Mouse (Mus musculus): ENCODE data around the gene Sbno2. TPM values are rescaled to one million over a fixed set of nuclear protein-coding genes. Genes with fewer than 3 reads are reported as not detected.

Sbno2 gene
- polyA plus RNA-seq, 1 experiment: 67.2 TPM

DNA sequence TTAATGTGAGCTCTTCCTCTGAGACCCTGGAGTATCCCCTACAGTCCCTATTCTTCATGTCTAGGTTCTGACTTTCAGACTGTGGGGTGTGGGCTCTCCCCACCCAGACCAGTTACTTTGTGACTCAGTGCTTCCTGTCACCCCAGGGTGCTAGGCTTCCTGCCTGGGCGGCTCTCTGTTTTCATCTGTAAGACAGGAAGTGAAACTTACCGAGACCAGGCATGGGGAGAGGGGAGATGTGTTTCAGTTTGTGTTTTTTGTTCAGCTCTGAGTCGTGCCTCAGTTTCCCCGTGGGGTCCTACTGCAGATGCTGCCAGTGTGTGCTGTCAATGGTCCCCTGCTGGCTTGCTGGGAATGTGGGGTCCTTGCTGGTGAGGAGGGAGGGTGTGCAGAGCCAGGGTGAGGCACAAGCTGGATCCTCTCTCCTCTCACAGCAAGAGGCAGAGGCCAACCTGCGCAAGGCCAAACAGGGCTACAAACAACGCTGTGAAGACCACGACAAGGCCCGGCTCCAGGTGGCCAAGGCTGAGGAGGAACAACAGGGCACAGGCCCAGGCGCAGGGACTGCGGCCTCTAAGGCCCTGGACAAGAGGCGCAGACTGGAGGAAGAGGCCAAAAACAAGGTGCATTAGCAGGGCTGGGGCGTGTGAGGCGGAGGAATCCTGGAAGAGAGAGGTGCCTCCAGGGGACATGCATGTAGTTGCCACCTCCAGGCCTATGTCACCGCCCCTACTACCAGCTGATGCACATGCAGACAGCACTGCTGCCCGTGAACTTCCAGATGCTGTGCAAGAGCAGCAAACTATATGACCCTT lies 80.9 kb downstream of the Sbno2 start:
- no peak for DNase-seq (ENCODE audit: low read depth, low spot score)
- 74% methylated on average over 15 of the region's 15 CpGs for WGBS

DNA sequence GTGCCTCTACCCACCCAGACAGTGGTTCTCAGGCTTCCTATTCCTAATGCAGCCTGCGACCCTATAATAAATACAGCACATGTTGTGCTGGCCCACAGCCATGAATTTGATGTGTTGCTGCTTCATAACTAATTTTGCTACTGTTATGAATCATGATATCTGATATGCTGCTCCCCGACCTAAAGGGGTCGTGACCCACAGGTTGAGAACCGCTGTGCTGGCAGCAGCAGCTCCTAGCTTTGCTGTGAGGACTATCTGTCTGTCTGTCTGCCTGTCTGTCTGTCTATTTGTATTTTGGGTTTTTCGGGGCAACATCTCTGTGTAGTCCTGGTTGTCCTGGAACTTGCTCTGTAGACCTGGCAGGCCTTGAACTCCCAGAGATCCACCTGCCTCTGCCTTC lies 81.6 kb downstream of the Sbno2 start:
- WGBS: 47% methylated on average over 5 of the region's 5 CpGs
- no peak for DNase-seq (ENCODE audit: low read depth, low spot score)

DNA sequence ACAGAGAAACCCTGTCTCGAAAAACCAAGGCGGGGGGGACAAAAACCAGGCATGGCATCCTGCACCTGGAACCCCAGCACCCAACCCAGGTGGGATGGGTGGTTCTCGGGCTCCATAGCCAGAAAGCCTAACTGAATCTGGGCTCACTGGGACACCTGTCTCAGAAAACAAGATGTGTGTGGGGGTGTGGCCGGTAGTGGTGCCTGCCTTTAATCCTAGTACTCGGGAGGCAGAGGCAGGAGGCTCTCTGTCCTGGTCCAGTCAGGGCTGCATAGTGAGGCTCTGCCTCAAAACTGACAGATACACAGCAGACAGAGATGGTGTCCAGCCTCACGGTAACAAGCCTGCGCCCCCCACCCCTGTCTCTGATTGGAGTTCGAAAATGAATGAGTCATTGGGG lies 82.6 kb downstream of the Sbno2 start:
- DNase-seq (ENCODE audit: low read depth, low spot score): no peak
- WGBS: 88% methylated on average over 8 of the region's 8 CpGs

DNA sequence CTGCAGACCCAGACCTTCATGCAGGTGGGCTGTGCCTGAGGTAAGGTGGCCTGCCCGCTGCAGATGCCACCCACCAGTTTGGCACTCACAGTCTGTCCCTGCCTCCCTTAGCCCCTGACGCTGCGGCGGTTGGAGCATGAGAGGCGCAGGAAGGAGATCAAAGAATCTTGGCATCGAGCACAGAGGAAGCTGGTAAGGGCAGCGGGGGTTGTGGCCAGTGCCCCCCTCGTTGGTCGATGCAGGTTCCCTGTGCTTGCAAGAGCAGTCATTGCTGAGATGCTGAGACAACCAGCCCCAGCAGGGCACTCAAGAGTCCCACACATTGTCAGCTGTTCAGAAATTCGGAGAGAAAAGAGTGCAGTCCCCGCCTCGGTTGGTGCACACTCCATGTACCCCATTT lies 83.2 kb downstream of the Sbno2 start:
- no peak for DNase-seq (ENCODE audit: low read depth, low spot score)
- 84% methylated on average over 12 of the region's 12 CpGs for WGBS

DNA sequence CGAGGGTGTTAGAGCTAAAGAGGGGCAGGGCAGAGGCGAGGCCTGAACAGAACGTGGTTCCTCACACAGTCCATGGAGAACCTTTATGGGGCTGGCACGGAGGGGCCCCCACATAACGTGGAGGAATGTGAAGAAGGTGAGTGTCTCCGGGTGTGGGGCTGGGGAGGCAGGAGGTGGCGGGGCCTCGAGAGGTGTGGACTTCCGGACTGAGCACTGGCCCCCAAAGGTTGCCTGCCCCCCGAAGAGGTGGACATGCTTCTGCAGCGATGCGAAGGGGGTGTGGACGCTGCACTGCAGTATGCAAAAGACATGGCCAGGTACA lies 84.1 kb downstream of the Sbno2 start:
- WGBS: 60% methylated on average over 13 of the region's 13 CpGs
- DNase-seq (ENCODE audit: low read depth, low spot score): no peak

DNA sequence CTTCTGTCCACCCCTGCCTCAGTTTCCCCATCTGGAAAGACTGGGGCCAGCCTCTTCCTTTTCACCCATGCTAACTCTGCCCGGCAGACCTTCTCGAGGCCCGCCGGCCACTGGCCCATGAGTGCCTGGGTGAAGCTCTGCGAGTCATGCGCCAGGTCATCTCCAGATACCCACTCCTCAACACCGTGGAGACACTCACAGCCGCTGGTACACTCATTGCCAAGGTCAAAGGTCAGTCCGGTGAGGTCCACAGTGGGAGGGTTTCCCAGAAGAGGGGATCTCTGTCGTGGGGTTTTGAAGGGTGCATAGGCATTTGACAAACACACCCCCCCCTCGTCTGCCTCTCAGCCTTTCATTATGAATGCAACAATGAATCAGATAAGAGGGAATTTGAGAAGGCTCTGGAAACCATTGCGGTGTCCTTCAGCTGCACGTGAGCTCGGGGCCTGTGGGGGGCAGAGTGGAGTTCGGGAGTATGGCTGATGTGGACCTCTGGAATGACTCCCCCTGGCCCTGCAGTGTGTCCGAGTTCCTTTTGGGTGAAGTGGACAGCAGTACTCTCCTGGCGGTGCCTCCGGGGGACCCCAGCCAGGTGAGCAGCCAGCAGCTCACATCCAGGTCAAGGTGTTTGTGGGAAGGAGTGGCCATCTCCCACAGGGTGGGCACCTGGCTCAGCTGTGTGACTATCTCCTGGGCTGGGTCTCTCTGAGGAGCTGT lies 84.6 kb downstream of the Sbno2 start:
- DNase-seq (ENCODE audit: low read depth, low spot score): no peak

DNA sequence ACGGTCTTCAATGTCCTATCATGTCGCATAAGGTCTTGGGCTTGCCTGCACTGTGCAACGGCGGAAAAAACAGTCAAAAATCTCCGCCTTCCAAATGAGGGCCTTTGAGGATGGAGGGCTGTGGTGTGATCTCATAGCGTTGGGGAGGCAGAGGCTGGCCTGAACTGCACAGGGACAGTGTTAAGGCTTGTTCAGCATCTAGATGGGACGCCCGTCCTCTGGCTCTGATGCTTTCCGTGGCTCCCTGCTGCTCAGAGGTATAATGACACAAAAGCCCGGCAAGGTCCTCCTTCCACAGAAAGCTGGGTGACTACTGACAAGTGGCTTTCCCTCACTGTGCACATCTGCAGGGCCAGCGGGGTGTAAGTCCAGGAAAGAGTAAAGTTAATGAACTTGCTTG lies 85.2 kb downstream of the Sbno2 start:
- no peak for DNase-seq (ENCODE audit: low read depth, low spot score)
- 68% methylated on average over 11 of the region's 11 CpGs for WGBS

More for the DNA sequence above, 84.6 kb downstream of the Sbno2 start:
- 77% methylated on average over 18 of the region's 18 CpGs for WGBS

DNA sequence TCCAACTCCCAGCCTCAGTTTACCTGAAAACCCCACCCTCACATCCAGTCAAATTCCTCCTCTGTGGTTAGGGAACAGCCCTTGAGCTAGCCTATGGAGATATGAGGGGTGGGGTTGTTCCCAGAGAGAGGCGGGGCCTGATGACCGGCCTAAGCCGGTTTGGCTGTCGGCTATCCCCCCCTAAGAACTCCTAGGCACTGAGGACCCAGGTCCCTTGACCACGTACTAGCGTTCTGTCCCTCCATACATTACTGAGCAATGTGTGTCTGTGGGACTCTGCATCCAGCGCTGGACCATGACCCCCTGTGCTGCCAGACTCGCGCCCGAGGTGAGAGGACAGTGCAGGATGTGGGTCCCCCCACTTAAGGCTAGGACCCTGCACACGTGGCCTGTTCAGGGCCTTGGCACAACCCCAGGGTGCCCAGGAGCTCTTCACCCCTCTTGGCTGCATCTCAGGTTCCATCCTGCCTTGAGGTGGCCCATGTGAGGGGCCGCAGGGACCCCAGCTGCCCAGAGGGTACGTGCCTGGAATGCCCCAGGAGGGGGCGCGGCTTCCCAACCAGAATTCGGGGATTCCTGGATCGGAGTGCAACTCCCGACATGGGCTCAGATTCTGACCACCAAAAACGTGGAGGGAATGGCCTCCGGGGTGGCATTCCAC lies 85.8 kb downstream of the Sbno2 start:
- DNase-seq (ENCODE audit: low read depth, low spot score): no peak
- WGBS: 57% methylated on average over 20 of the region's 20 CpGs

DNA sequence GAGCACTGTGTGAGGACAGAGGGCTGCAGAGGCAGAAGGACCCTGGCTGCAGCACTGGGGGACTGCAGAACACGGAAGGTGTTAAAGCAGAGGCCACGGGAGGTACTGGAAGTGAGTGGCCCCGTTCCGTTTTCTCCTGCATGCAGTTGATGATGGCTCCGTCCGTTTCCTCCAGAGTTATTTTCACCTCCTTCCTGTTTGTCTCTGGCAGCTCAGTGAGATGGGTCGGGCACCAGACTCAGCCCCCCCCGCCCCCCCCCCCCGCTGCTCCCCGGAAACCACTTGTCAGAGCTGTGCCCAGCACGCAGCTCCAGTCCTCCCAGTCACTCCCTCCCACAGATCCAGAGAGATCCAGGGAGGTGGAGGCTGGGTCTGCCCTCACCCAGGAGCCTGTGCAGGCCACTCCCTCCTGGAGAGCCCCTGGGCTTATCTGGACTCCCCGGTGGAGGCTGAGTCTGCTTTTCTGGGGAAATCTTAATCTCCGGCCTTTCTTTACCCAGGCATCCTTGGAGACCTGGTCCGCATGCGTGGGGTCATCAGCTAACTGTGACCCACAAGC lies 86.6 kb downstream of the Sbno2 start:
- WGBS: 21% methylated on average over 14 of the region's 15 CpGs
- no peak for DNase-seq (ENCODE audit: low read depth, low spot score)

DNA sequence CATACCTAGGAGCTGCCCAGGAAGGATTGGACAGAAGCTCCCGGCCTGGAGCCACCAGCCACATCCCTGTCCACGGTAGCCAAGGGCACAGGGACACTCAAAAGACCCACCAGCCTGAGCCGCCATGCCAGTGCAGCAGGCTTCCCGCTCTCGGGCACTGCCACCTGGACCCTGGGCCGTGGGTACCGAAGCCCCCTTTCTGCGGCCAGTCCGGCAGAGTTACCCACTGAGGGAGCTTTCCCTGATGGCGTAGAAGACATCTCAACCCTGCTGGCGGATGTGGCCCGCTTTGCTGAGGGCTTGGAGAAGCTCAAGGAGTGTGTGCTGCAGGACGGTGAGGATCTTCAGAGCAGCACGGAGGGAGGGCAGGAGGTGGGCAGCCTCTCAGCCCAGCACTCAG lies 87.6 kb downstream of the Sbno2 start:
- no peak for DNase-seq (ENCODE audit: low read depth, low spot score)
- WGBS: 80% methylated on average over 14 of the region's 14 CpGs

DNA sequence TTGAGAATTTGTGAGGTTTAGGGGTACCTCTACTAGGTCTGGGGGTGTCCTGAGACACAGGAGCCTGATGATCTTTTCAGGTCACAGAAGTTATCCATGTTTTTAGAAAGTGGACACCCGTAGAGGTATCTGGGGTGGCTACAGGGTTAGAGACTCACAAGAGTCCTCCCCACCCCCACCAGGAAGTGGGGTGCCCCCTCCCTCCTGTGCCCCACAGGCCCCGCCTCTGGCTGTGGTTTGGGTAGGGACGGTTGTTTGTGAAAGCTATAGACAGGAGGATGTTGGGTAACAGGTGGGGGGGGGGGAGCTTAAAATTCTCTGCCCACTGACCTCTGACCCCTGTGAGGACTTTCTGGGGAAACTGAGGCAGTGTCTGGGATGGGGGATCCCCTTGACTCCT lies 88.0 kb downstream of the Sbno2 start:
- 44% methylated on average over 3 of the region's 3 CpGs for WGBS
- DNase-seq (ENCODE audit: low read depth, low spot score): no peak

DNA sequence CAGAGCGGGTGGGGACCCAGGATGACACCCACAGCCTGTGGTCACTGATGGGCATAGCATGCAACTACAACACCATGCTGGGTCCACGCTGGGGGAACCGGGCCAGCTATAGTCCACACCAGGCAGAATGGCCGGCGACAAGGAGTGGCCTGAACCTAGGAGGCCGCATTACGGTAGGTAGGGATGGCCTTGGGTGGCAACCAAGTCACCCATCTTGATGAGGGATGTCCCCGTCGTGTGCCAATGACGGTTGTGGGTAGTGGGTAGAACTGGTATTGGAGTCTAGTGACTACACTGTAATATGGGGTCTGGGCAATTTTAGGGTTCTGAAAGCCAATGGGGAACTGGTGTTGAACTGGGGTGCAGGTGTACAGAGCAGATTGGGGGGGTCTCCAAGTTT lies 88.4 kb downstream of the Sbno2 start:
- DNase-seq (ENCODE audit: low read depth, low spot score): no peak
- 77% methylated on average over 10 of the region's 10 CpGs for WGBS

DNA sequence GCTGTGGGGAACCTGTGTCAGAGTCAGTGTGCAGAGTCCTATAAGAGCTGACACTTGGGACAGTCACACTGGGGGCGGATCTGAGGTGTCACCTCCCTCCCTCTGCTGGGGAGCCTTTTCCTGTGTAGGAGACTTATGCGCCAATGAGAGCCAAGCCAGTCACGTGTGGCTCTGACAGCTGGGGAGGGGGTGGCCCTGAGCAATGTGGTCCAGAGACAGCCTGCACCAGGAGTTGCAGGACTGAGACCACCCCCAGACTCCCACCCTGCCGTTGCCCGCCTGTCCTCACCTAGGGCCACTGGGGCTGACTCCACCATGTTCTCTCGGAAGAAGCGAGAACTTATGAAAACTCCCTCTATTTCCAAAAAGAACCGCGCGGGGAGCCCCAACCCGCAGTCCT lies 88.9 kb downstream of the Sbno2 start, which contains the start of gene Arhgap45:
Gene Arhgap45 (plus strand): TSS at position 143 of the 400 bp plus-strand sequence.
- DNase-seq (ENCODE audit: low read depth, low spot score): no peak
- WGBS: 78% methylated on average over 11 of the region's 11 CpGs

DNA sequence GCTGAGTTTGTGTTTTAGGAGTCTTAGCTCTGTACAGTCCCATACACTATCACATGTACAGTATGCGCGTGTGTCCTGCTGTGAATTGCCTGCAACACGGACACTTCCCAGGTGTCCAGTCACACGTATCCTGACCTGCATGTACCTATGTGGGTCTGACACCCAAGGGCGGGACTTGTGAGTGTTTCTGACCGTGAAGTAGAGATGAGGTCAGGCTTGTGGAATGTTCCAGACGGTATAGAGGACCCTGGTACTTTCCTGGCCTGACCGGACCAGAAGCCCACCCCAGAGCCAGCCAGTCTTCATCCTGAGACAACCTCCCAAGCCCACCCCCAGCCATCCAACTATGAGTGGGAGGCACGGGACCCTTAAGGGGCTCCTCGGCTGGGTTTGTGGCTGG lies 89.8 kb downstream of the Sbno2 start:
- 84% methylated on average over 10 of the region's 10 CpGs for WGBS
- no peak for DNase-seq (ENCODE audit: low read depth, low spot score)

DNA sequence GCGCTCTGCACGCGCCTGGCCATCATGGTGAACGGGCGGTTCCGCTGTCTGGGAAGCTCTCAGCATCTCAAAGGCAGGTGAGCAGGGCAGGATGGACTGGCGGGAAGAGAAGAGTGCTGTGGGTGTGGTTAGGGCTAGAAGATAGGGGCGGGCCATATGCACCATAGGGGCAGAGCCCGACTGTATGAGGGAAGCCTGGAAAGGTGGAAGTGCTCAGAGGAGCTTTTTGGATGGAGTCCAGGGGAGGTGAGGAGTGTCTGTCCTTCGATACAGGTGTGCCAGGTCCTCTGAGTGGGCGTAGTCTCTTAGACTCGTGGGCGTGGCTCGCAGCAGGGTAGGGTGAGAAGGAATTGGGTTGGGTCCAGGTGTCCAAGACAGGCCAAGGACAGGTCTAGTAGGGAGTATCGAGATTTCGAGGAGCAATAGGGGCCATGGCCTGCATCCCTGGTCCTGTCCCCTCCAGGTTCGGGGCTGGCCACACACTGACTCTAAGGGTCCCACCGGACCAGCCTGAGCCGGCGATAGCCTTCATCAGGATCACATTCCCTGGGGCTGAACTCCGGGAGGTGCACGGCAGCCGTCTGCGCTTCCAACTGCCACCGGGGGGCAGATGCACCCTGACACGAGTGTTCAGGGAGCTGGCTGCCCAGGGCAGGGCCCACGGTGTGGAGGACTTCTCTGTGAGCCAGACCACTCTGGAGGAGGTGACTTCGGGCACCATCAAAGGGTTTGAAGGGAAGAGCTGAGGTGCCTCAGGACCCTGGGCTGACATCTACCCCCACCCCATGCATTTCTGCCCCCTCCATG lies 90.7 kb downstream of the Sbno2 start:
- 27% methylated on average over 28 of the region's 28 CpGs for WGBS
- peak; percentile 89 for DNase-seq (ENCODE audit: low read depth, low spot score)

DNA sequence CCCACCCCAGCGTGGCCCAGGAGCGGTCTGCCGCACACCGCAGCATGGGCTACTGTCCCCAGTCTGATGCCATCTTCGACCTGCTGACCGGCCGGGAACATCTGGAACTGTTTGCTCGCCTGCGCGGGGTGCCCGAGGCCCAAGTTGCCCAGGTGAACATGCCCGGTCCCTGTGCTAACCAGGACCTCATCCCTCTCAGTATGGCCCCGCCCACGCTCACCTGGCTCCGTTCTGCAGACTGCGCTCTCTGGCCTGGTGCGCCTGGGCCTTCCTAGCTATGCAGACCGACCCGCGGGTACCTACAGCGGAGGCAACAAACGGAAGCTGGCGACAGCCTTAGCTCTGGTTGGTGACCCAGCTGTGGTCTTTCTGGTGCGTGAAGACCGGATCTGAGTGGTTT lies 91.8 kb downstream of the Sbno2 start:
- 80% methylated on average over 25 of the region's 25 CpGs for WGBS
- no peak for DNase-seq (ENCODE audit: low read depth, low spot score)

DNA sequence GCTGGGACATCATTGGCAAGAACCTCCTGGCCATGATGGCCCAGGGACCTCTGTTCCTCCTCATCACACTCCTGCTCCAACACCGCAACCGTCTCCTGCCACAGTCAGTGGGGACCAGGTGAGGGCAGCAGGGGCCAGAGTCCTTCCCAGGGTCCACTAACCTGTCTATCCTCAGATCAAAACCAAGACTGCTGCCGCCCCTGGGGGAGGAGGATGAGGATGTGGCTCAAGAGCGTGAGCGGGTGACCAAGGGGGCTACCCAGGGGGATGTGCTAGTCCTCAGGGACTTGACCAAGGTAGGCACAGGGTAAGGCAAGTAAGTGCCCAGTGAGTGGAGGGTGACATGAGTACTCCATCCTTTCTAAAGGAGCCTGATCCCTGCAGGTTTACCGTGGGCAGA lies 93.6 kb downstream of the Sbno2 start:
- 95% methylated on average over 6 of the region's 6 CpGs for WGBS
- no peak for DNase-seq (ENCODE audit: low read depth, low spot score)

Data from large intestine, adult 2 months (tissue).